Mouse (Mus musculus) hindbrain, embryonic 16.5 days (tissue): ENCODE measurements around the gene Exosc8. TPM values are rescaled to one million over a fixed set of nuclear protein-coding genes. Genes with fewer than 3 reads are reported as not detected.
"Not testable (repeated sequence)": the region's sequence is repeated elsewhere in the genome, so short reads cannot be mapped to it uniquely, and the experiment has no call there.

Experiments
- ATAC-seq: fragments of 200-750 bp; cut with Nextera tagmentation; 2 replicates; pipeline ENCODE4 v1.8.0; 2017; ENCODE audit warnings: moderate TSS enrichment, moderate library complexity
- H3K27ac ChIP-seq: fragments of 300-500 bp; sonication (generic); 2 replicates; pipeline ENCODE4 v1.5.1; 2014; ENCODE audit warnings: low read depth, mild to moderate bottlenecking, control low read depth, low read length, moderate library complexity
- H3K27me3 ChIP-seq: fragments of 300-500 bp; sonication (generic); replicated peaks from 2 replicates; pipeline ENCODE4 v1.6.1; 2014; ENCODE audit warnings: low read length; ENCODE audit not compliant: control insufficient read depth, insufficient read depth
- H3K36me3 ChIP-seq: fragments of 300-500 bp; sonication (generic); 2 replicates; pipeline ENCODE4 v1.6.1; 2014; ENCODE audit warnings: mild to moderate bottlenecking, low read length, moderate library complexity, mixed read lengths; ENCODE audit not compliant: control insufficient read depth, insufficient read depth
- H3K4me1 ChIP-seq: fragments of 300-500 bp; sonication (generic); 2 replicates; pipeline ENCODE4 v1.6.1; 2014; ENCODE audit warnings: low read depth, low read length; ENCODE audit not compliant: control insufficient read depth, insufficient read depth
- H3K4me2 ChIP-seq: fragments of 300-500 bp; sonication (generic); 2 replicates; pipeline ENCODE4 v1.6.1; 2014; ENCODE audit warnings: mild to moderate bottlenecking, low read length, control low read depth, moderate library complexity
- H3K4me3 ChIP-seq: fragments of 300-500 bp; sonication (generic); 2 replicates; pipeline ENCODE4 v1.5.1; 2014; ENCODE audit warnings: mild to moderate bottlenecking, low read length, control low read depth, moderate library complexity
- H3K9ac ChIP-seq: fragments of 300-500 bp; sonication (generic); 2 replicates; pipeline ENCODE4 v1.6.1; 2014; ENCODE audit warnings: low read depth, mild to moderate bottlenecking, control low read depth, low read length, moderate library complexity
- H3K9me3 ChIP-seq: fragments of 300-500 bp; sonication (generic); 2 replicates; pipeline ENCODE4 v1.6.1; 2014; ENCODE audit warnings: mild to moderate bottlenecking, low read length, moderate library complexity; ENCODE audit not compliant: control insufficient read depth
- WGBS: fragments of 180-500 bp; shearing (Covaris S2); extraction: QIAGEN DNeasy Blood & Tissue Kit; methylation state at CpG from one replicate; pipeline ENCODE4 v1.1.7; 2014; 5-methylcytosine and 5-hydroxymethylcytosine counted together
- polyA plus RNA-seq: library from polyadenylated mRNA; unstranded; fragments of >200 nt; fragmentation: Nextera tagmentation; extraction: Ambion mirVana; gene quantifications from 2 replicates; pipeline ENCODE4 v1.2.1, GENCODE M21; 2015

Exosc8 gene
- polyA plus RNA-seq, 1 experiment from 2014 or later: 71.6 TPM

GRCm38 (mm10) chr3:54723741-54724500, 11.3 kb downstream of the Exosc8 start:
- no peak for ATAC-seq
- H3K4me2 ChIP-seq: no peak overlapping the region
- H3K9me3 ChIP-seq: no peaks in the 10 kb centered on the region
- no peak overlapping the region for H3K4me3 ChIP-seq
- peaks cover 9% of the 10 kb centered on the region for H3K36me3 ChIP-seq
- no peaks in the 10 kb centered on the region for H3K27me3 ChIP-seq
- H3K4me1 ChIP-seq: no peaks in the 10 kb centered on the region
- no peak overlapping the region for H3K27ac ChIP-seq
- 82% methylated on average over 10 of the region's 10 CpGs for WGBS
- H3K9ac ChIP-seq: no peak overlapping the region

DNA sequence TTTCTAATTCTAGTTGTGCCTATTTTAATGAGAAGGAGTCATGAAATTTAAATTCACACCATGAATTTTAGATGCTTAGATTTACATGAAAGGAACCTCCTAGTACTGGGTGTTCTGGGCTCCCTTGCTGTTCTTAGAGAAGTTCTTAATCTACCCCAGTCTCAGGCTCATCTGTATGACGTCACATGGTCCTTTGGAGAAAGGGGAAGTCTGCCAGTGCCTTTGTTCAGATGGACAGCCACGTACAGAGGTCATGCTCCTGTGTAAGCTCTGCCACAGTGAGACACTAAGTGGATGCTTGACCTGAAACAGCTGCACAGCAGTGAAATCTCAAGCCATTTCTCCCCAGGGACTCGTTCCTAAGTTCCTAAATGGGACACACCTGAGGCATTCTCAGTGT, 16.2 kb downstream of the Exosc8 start:
- no peaks in the 10 kb centered on the region for H3K27me3 ChIP-seq
- no peak overlapping the region for H3K9ac ChIP-seq
- no peak overlapping the region for H3K4me3 ChIP-seq
- no peak overlapping the region for H3K4me2 ChIP-seq
- H3K27ac ChIP-seq: no peak overlapping the region
- peaks cover 31% of the 10 kb centered on the region for H3K36me3 ChIP-seq
- H3K4me1 ChIP-seq: no peaks in the 10 kb centered on the region
- H3K9me3 ChIP-seq: no peaks in the 10 kb centered on the region
- ATAC-seq: no peak
- 54% methylated on average over 3 of the region's 3 CpGs for WGBS

DNA sequence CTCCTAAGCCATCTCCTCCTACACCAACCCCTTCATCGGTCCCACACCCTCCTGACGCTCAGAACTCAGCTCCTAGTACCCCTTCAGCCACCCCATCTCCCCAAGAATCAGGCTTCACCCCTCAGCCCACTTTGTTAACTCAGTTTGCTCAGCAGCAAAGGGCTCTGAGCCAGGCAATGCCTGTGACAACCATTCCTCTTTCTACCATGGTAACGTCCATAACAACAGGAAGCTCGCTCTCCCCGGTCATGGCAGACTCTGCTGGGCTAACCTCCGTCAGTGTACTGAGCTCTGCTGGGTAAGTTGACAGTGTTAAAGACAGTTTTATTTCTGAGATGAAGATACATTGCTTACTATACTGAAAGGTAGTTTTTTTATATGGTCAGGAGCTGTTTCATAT, 17.8 kb downstream of the Exosc8 start:
- Histone ChIP-seq H3K4me3 (no peak overlapping the region), H3K9me3 (no peaks in the 10 kb centered on the region), H3K27me3 (no peaks in the 10 kb centered on the region), H3K4me1 (no peaks in the 10 kb centered on the region), H3K4me2 (no peak overlapping the region), H3K27ac (no peak overlapping the region), H3K9ac (no peak overlapping the region), H3K36me3 (peaks cover 31% of the 10 kb centered on the region)
- WGBS: 68% methylated on average over 6 of the region's 6 CpGs
- peak; percentile 63; the same call in 1 of the 2 replicates for ATAC-seq

DNA sequence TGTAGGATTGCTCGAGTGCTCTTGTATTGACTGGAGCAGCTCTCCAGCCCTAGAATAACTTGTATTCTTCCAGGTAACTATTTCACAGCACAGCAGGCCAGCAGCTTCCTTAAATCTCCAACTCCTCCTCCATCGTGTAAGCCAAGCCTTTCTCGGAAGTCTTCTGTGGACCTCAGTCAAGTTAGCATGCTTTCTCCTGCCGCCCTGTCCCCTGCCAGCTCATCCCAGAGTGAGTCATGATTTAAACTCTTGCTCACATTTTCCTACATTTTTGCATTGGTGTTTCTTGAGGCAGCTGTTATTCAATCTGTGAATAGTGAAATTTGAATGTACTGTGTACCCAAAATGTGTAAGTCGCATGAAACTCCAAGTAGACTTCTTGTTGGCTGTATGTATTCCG, 19.7 kb downstream of the Exosc8 start:
- no peak overlapping the region for H3K27ac ChIP-seq
- no peak overlapping the region for H3K4me3 ChIP-seq
- 94% methylated on average over 6 of the region's 6 CpGs for whole genome bisulfite sequencing
- ATAC-seq: no peak
- no peak overlapping the region for H3K4me2 ChIP-seq
- no peaks in the 10 kb centered on the region for H3K4me1 ChIP-seq
- peaks cover 45% of the 10 kb centered on the region for H3K36me3 ChIP-seq
- no peaks in the 10 kb centered on the region for H3K9me3 ChIP-seq
- no peaks in the 10 kb centered on the region for H3K27me3 ChIP-seq
- H3K9ac ChIP-seq: no peak overlapping the region

GRCm38 (mm10) chr3:54714253-54714652, 20.9 kb downstream of the Exosc8 start, which contains the start of gene Gm21958:
Gene Gm21958 (minus strand): TSS chr3:54714353.
- H3K9ac ChIP-seq: no peak within 1 kb of the TSS
- H3K36me3 ChIP-seq: peaks cover 49% of the 10 kb centered on the region
- H3K4me1 ChIP-seq: no peaks in the 10 kb centered on the region
- no peaks in the 10 kb centered on the region for H3K27me3 ChIP-seq
- no peak for ATAC-seq
- WGBS: 98% methylated on average over 6 of the region's 6 CpGs
- H3K4me2 ChIP-seq: no peak within 1 kb of the TSS
- no peaks in the 10 kb centered on the region for H3K9me3 ChIP-seq
- no peak within 1 kb of the TSS for H3K4me3 ChIP-seq
- H3K27ac ChIP-seq: no peak within 1 kb of the TSS

- no peak for ATAC-seq
- Histone ChIP-seq H3K4me1 (no peaks in the 10 kb centered on the region), H3K4me2 (no peak overlapping the region), H3K4me3 (no peak overlapping the region), H3K27ac (no peak overlapping the region), H3K36me3 (peaks cover 28% of the 10 kb centered on the region), H3K9me3 (no peaks in the 10 kb centered on the region), H3K9ac (no peak overlapping the region), H3K27me3 (no peaks in the 10 kb centered on the region)
- whole genome bisulfite sequencing: 93% methylated on average over 9 of the region's 9 CpGs
Measured at GRCm38 (mm10) chr3:54708972-54709371, 26.2 kb downstream of the Exosc8 start.

GRCm38 (mm10) chr3:54704106-54704505, 31.1 kb downstream of the Exosc8 start:
- not testable (repeated sequence) for H3K9ac ChIP-seq, H3K4me3 ChIP-seq, H3K9me3 ChIP-seq, H3K4me2 ChIP-seq, H3K27me3 ChIP-seq, H3K4me1 ChIP-seq, H3K27ac ChIP-seq, ATAC-seq
- peaks cover 15% of the 10 kb centered on the region for H3K36me3 ChIP-seq
- 96% methylated on average over 8 of the region's 8 CpGs for WGBS

- Histone ChIP-seq H3K36me3 (peaks cover 13% of the 10 kb centered on the region), H3K9ac (no peak overlapping the region), H3K9me3 (no peaks in the 10 kb centered on the region), H3K4me1 (no peaks in the 10 kb centered on the region), H3K27me3 (no peaks in the 10 kb centered on the region), H3K4me3 (no peak overlapping the region), H3K4me2 (no peak overlapping the region), H3K27ac (no peak overlapping the region)
- 89% methylated on average over 5 of the region's 5 CpGs for WGBS
- ATAC-seq: no peak
Measured at GRCm38 (mm10) chr3:54699759-54700301, 35.4 kb downstream of the Exosc8 start.

DNA sequence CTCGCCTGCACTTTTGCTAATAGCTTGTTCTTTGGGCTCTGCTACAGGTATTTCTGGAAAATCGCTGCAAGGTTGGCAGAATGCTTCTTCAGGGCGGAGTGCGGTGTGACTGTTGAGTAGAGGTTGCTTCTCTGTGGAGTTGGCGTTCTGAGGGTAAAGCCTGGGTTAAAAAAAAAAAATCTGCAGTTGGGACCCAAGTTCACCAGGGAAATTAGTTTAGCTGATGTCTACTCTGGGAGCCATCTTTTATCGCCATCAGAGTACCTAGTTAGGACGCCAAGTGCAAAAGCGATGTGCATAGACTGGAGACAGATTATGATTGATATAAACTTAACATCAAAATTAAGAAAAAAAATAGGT, 42.2 kb downstream of the Exosc8 start:
- Histone ChIP-seq H3K4me2 (peak overlapping the region; percentile 72), H3K4me1 (peaks cover 3% of the 10 kb centered on the region), H3K36me3 (peaks cover 2% of the 10 kb centered on the region; the same call in 1 of the 2 replicates), H3K9me3 (no peaks in the 10 kb centered on the region), H3K9ac (peak overlapping the region; percentile 76), H3K27ac (peak overlapping the region; percentile 80), H3K4me3 (peak overlapping the region; percentile 68), H3K27me3 (no peaks in the 10 kb centered on the region)
- no peak for ATAC-seq
- under 1% methylated on average over 8 of the region's 8 CpGs for WGBS
